Mouse (Mus musculus) embryonic facial prominence, embryonic 13.5 days (tissue): ENCODE data around the gene Rpl10a. TPM values are rescaled to one million over a fixed set of nuclear protein-coding genes. Genes with fewer than 3 reads are reported as not detected.

ENCODE experiments used
- polyA plus RNA-seq: library from polyadenylated mRNA; unstranded; fragments of >200 nt; fragmentation: Nextera tagmentation; extraction: Ambion mirVana; gene quantifications from 2 replicates; pipeline ENCODE4 v1.2.1, GENCODE M21; 2015

Gene Rpl10a
- polyA plus RNA-seq, 1 experiment from 2014 or later = 701 TPM

Other genes with a start within 250 kb of the Rpl10a start
- 1.9 and 2.1 TPM in 2 replicates for gene Tcp11, start 247.8 kb upstream of the Rpl10a start, polyA plus RNA-seq
- gene Scube3, start 186.3 kb upstream of the Rpl10a start, polyA plus RNA-seq = 9.4 and 10.1 TPM in 2 replicates
- gene Zfp523, start 151.3 kb upstream of the Rpl10a start, polyA plus RNA-seq = 36.6 and 41.2 TPM in 2 replicates
- gene Def6, start 120.7 kb upstream of the Rpl10a start, polyA plus RNA-seq = 13.0 and 13.1 TPM in 2 replicates
- 3.2 and 3.3 TPM in 2 replicates for gene Ppard, start 95.8 kb upstream of the Rpl10a start, polyA plus RNA-seq
- gene Fance, start 15.0 kb upstream of the Rpl10a start, polyA plus RNA-seq = 34.5 and 39.5 TPM in 2 replicates
- 14.9 and 18.9 TPM in 2 replicates for gene Tead3, start 22.3 kb downstream of the Rpl10a start, polyA plus RNA-seq
- gene Tulp1, start 36.8 kb downstream of the Rpl10a start, polyA plus RNA-seq = 7.3 and 10.5 TPM in 2 replicates
- 23.3 and 24.5 TPM in 2 replicates for gene Fkbp5, start 189.1 kb downstream of the Rpl10a start, polyA plus RNA-seq
- gene Armc12, start 202.3 kb downstream of the Rpl10a start, polyA plus RNA-seq = not detected in 2 replicates
- not detected in 2 replicates for gene Clpsl2, start 220.9 kb downstream of the Rpl10a start, polyA plus RNA-seq
- gene Clps, start 232.3 kb downstream of the Rpl10a start, polyA plus RNA-seq = 1.3 TPM in 1 of 2 replicates, not detected in the other
- 0.50 and 0.76 TPM in 2 replicates for gene Lhfpl5, start 247.2 kb downstream of the Rpl10a start, polyA plus RNA-seq